Comparison of ENCODE assay signal across 7 mouse cellular contexts in the genomic region with DNA sequence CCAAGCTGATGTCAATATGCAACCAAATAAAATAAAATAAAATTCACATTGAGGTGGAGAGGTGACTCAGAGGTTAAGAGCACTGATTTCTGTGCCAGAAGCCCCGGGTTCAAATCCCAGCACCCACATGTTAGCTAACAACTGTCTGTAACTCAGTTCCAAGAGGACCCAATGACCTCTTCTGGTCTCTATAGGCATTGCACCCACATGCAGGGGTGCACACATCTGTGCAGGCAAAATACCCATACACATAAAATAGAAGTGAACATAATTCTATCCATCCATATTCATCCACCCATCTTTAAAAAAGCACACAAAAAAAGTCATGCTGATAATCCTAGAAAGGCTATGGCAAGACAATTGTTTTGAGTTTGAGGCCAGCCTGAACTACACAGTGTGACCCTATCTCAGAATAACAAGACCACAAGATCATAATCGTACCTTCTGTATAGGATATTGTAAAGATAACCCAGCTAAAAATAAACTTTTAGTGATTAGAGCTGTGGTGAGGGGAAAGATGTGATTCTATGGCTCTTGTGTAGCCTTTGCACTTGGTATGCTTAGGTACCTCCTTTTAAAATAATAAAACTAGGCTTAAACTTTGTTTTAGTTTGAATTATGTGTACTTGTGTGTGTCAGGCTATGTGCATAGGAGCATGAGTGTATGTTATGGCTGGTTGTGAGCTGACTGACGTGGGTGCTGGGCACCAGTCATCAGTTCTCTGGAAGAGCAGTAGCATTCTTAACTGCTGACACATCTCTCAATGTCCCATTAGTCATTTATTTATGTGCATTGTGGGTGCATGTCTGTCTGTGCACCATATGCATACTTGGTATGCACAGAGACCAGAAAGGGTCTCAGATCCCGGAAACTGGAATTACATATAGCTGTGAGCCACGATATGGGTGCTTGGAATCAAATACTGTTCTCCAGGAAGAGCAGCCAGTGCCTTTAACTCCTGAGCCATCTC. TPM values are rescaled to one million over a fixed set of nuclear protein-coding genes. Genes with fewer than 3 reads are reported as not detected.
DNase-seq lines count a peak whose midpoint lies in the region; ATAC-seq and TF ChIP-seq lines count a peak whose summit lies in the region.

No protein-coding gene starts in this region.

- no peaks in the 10 kb centered on the region for H3K27me3 ChIP-seq in lung, embryonic 14.5 days (ENCODE audit: insufficient read depth, low read length)
- no peaks in the 10 kb centered on the region for H3K27me3 ChIP-seq in embryonic facial prominence, embryonic 10.5 days (replicated peaks; ENCODE audit: low read depth, poor library complexity, severe bottlenecking)
- H3K27me3 ChIP-seq in hindbrain, postnatal 0 days (ENCODE audit: insufficient read depth, low read length), result no peaks in the 10 kb centered on the region
- no peaks in the 10 kb centered on the region for H3K27me3 ChIP-seq in neural tube, embryonic 13.5 days

- no peaks in the 10 kb centered on the region for H3K9me3 ChIP-seq in lung, embryonic 14.5 days (ENCODE audit: low read depth, low read length)
- no peaks in the 10 kb centered on the region for H3K9me3 ChIP-seq in embryonic facial prominence, embryonic 10.5 days
- H3K9me3 ChIP-seq in hindbrain, postnatal 0 days (ENCODE audit: low read length), result no peaks in the 10 kb centered on the region
- no peaks in the 10 kb centered on the region for H3K9me3 ChIP-seq in neural tube, embryonic 13.5 days

- 69% methylated on average over 5 of the region's 5 CpGs for WGBS in lung, embryonic 14.5 days
- 83% methylated on average over 5 of the region's 5 CpGs for WGBS in embryonic facial prominence, embryonic 10.5 days
- WGBS in hindbrain, postnatal 0 days, result 88% methylated on average over 5 of the region's 5 CpGs
- 79% methylated on average over 5 of the region's 5 CpGs for WGBS in neural tube, embryonic 13.5 days

- DNase-seq in lung, embryonic 14.5 days, result no peak
- no peak for DNase-seq in lung, adult 18-20 months
- DNase-seq in embryonic facial prominence, embryonic 10.5 days (ENCODE audit: low spot score), result no peak
- DNase-seq in hindbrain, postnatal 0 days (ENCODE audit: low spot score), result no peak
- no peak for DNase-seq in cerebellum, adult 11-12 months

- TF ChIP-seq CTCF in lung, embryonic 14.5 days (IDR thresholded peaks at IDR 0.05; ENCODE audit: low read depth), result peak; percentile 22; the same call in 1 of the 2 replicates
- peak; percentile 10; the same call in 1 of the 2 replicates for TF ChIP-seq CTCF in hindbrain, postnatal 0 days (IDR thresholded peaks at IDR 0.05; ENCODE audit: low read depth)

- no peak for ATAC-seq in lung, embryonic 14.5 days (ENCODE audit: insufficient read depth)
- no peak for ATAC-seq in hindbrain, postnatal 0 days
- ATAC-seq in neural tube, embryonic 13.5 days (ENCODE audit: low read depth), result no peak
- no peak for ATAC-seq in megakaryocyte progenitor cell, adult 5-6 weeks (replicated peaks; ENCODE audit: poor library complexity)

- no peak overlapping the region for H3K4me3 ChIP-seq in lung, embryonic 14.5 days (ENCODE audit: low read depth, low read length)
- H3K4me3 ChIP-seq in embryonic facial prominence, embryonic 10.5 days, result no peak overlapping the region
- no peak overlapping the region for H3K4me3 ChIP-seq in hindbrain, postnatal 0 days (ENCODE audit: low read length)
- H3K4me3 ChIP-seq in neural tube, embryonic 13.5 days, result 0 out of 2 replicates have a peak overlapping the region, but pooled peaks have one; percentile 36

- no peaks in the 10 kb centered on the region for H3K4me1 ChIP-seq in lung, embryonic 14.5 days (ENCODE audit: insufficient read depth)
- H3K4me1 ChIP-seq in embryonic facial prominence, embryonic 10.5 days, result peaks cover 16% of the 10 kb centered on the region
- peaks cover 7% of the 10 kb centered on the region; the same call in 1 of the 2 replicates for H3K4me1 ChIP-seq in hindbrain, postnatal 0 days (ENCODE audit: insufficient read depth, low read length)
- H3K4me1 ChIP-seq in neural tube, embryonic 13.5 days (replicated peaks), result peaks cover 32% of the 10 kb centered on the region

- 0 out of 2 replicates have a peak overlapping the region, but pooled peaks have one; percentile 15 for H3K27ac ChIP-seq in lung, embryonic 14.5 days (ENCODE audit: low read depth)
- 0 out of 2 replicates have a peak overlapping the region, but pooled peaks have one; percentile 81 for H3K27ac ChIP-seq in embryonic facial prominence, embryonic 10.5 days (replicated peaks)
- no peak overlapping the region for H3K27ac ChIP-seq in hindbrain, postnatal 0 days
- peak overlapping the region; percentile 49; the same call in 1 of the 2 replicates for H3K27ac ChIP-seq in neural tube, embryonic 13.5 days (replicated peaks)

- H3K9ac ChIP-seq in lung, embryonic 14.5 days, result no peak overlapping the region
- H3K9ac ChIP-seq in hindbrain, postnatal 0 days (replicated peaks; ENCODE audit: low read length), result no peak overlapping the region
- H3K9ac ChIP-seq in neural tube, embryonic 13.5 days, result peak overlapping the region; percentile 46; the same call in 1 of the 2 replicates

- peaks cover 8% of the 10 kb centered on the region; the same call in 1 of the 2 replicates for H3K36me3 ChIP-seq in lung, embryonic 14.5 days (ENCODE audit: insufficient read depth)
- H3K36me3 ChIP-seq in embryonic facial prominence, embryonic 10.5 days (replicated peaks), result peaks cover 18% of the 10 kb centered on the region
- H3K36me3 ChIP-seq in hindbrain, postnatal 0 days (ENCODE audit: insufficient read depth, low read length), result peaks cover 6% of the 10 kb centered on the region; the same call in 1 of the 2 replicates
- peaks cover 9% of the 10 kb centered on the region; the same call in 1 of the 2 replicates for H3K36me3 ChIP-seq in neural tube, embryonic 13.5 days

- H3K4me2 ChIP-seq in lung, embryonic 14.5 days, result peak overlapping the region; percentile 66
- peak overlapping the region; percentile 52 for H3K4me2 ChIP-seq in hindbrain, postnatal 0 days (ENCODE audit: low read depth, low read length)
- peak overlapping the region; percentile 59 for H3K4me2 ChIP-seq in neural tube, embryonic 13.5 days

RNA-seq across cellular contexts. Expression of a gene that starts 3.1 kb away (rescaled TPM):
- 91.0 and 95.8 TPM in 2 replicates for polyA plus RNA-seq in lung, embryonic 14.5 days (2014; fragmentation: Nextera tagmentation; extraction: Ambion mirVana)
- polyA plus RNA-seq in embryonic facial prominence, embryonic 10.5 days (2016; fragmentation: Nextera tagmentation; extraction: Ambion mirVana), result 110 and 115 TPM in 2 replicates
- total RNA-seq in hindbrain, postnatal 0 days (2014; rRNA removed), result 27.4 and 30.0 TPM in 2 replicates
- 56.6 and 58.7 TPM in 2 replicates for polyA plus RNA-seq in hindbrain, postnatal 0 days (2015; fragmentation: Nextera tagmentation; extraction: Ambion mirVana)
- polyA plus RNA-seq in neural tube, embryonic 13.5 days (2015; fragmentation: Nextera tagmentation; extraction: Ambion mirVana), result 73.9 and 78.9 TPM in 2 replicates
- 124 and 138 TPM in 2 replicates for total RNA-seq in megakaryocyte progenitor cell, adult 5-6 weeks (2015)
- 97.4 and 113 TPM in 2 replicates for total RNA-seq in megakaryocyte progenitor cell, adult 5-6 weeks (2017)

RNA-seq across cellular contexts. Expression of a gene that starts 38.8 kb away (rescaled TPM):
- 0.12 TPM in 1 of 2 replicates, not detected in the other for polyA plus RNA-seq in lung, embryonic 14.5 days (2014; fragmentation: Nextera tagmentation; extraction: Ambion mirVana)
- polyA plus RNA-seq in embryonic facial prominence, embryonic 10.5 days (2016; fragmentation: Nextera tagmentation; extraction: Ambion mirVana), result 0.51 and 0.64 TPM in 2 replicates
- 64.1 and 65.2 TPM in 2 replicates for total RNA-seq in hindbrain, postnatal 0 days (2014; rRNA removed)
- 30.4 and 35.0 TPM in 2 replicates for polyA plus RNA-seq in hindbrain, postnatal 0 days (2015; fragmentation: Nextera tagmentation; extraction: Ambion mirVana)
- polyA plus RNA-seq in neural tube, embryonic 13.5 days (2015; fragmentation: Nextera tagmentation; extraction: Ambion mirVana), result 24.2 and 24.8 TPM in 2 replicates
- total RNA-seq in megakaryocyte progenitor cell, adult 5-6 weeks (2015), result not detected in 2 replicates
- not detected in 2 replicates for total RNA-seq in megakaryocyte progenitor cell, adult 5-6 weeks (2017)

Comparison
In these comparisons a context has a peak if more than half of its experiments do, and no peak if none do; other contexts are left out.
1. RNA of a gene that starts 38.8 kb away (polyA plus RNA-seq): 30.4 to 35.0 TPM in hindbrain, postnatal 0 days and 24.2 to 24.8 TPM in neural tube, embryonic 13.5 days; 0.51 to 0.64 TPM in embryonic facial prominence, embryonic 10.5 days and 0.12 TPM in lung, embryonic 14.5 days; every median in the first group is over 10 times any median in the second.
2. Peak in every context shown above with its lines, with median percentiles within 50 percentile points of each other: H3K4me2 ChIP-seq.